Mouse (Mus musculus): ENCODE data around the gene Zfp275.

- TF ChIP-seq CHD2 (IDR thresholded peaks at IDR 0.05; ENCODE audit: low read length) (no peak), POLR2A (IDR thresholded peaks at IDR 0.05; ENCODE audit: low read depth, low read length) (no peak)
These were observed 20.9 kb downstream of the Zfp275 start for GRCm38 (mm10) chrX:73363291-73363690.
